Mouse (Mus musculus) megakaryocyte, embryonic 14.5 days (primary cell): ENCODE measurements around the gene Copz1. TPM values are rescaled to one million over a fixed set of nuclear protein-coding genes. Genes with fewer than 3 reads are reported as not detected.

ENCODE experiments used
- H3K27me3 ChIP-seq: replicated peaks from 2 replicates; pipeline ENCODE3; 2012; ENCODE audit warnings: inconsistent platforms
- H3K36me3 ChIP-seq: replicated peaks from 2 replicates; pipeline ENCODE3; 2012; ENCODE audit warnings: low read length, inconsistent platforms, mixed read lengths
- H3K4me1 ChIP-seq: 2 replicates; pipeline ENCODE4 v1.6.1; 2012; ENCODE audit warnings: inconsistent platforms
- H3K4me3 ChIP-seq: replicated peaks from 2 replicates; pipeline ENCODE3; 2012; ENCODE audit warnings: moderate library complexity, mild to moderate bottlenecking, inconsistent platforms
- H3K9me3 ChIP-seq: 2 replicates; pipeline ENCODE4 v1.6.1; 2012; ENCODE audit warnings: inconsistent platforms
- FLI1 ChIP-seq: IDR thresholded peaks from 2 replicates; pipeline ENCODE4 v1.6.1; 2012; ENCODE audit warnings: low read length, inconsistent platforms, mixed read lengths
- GATA1 ChIP-seq: IDR thresholded peaks from 3 replicates; pipeline ENCODE4 v1.6.1; 2012; ENCODE audit warnings: mixed read lengths, low read length, inconsistent platforms, borderline replicate concordance
- polyA plus RNA-seq: library from polyadenylated mRNA; stranded (reverse); fragments of >175 nt; gene quantifications from 2 replicates; pipeline ENCODE4 v1.2.3, GENCODE M21; 2012; ENCODE audit warnings: low replicate concordance; ENCODE audit not compliant: insufficient read depth

The Copz1 gene
- polyA plus RNA-seq, 1 experiment = 56.2 TPM

- peaks cover 89% of the 10 kb centered on the region for H3K36me3 ChIP-seq
- TF ChIP-seq FLI1 (no peak), GATA1 (no peak)
Observed at GRCm38 (mm10) chr15:103322396-103322795, 49.9 kb downstream of the Copz1 start.

DNA sequence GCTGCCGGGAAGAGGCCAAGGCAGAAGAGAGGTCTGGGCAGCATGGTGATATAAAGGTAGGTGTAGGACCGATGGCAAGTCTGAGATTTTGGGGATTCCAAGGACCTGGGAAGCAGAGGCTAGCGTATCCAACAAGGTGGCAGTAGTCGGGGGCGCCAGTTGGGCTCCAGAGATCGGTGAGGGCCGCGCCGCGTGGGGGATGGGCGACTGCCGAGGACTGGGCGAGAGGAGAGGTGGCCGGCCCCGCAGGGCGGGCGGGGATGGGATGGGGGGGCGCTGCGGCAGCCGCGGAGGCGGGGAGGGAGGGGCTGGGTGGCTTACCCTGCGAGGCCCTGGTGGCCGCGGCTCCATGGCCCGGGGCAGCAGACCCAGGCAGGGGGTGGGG is 50.5 kb downstream of the Copz1 start:
- Histone ChIP-seq H3K27me3 (no peaks in the 10 kb centered on the region), H3K4me3 (peak overlapping the region; percentile 94), H3K36me3 (peaks cover 89% of the 10 kb centered on the region), H3K9me3 (no peaks in the 10 kb centered on the region), H3K4me1 (peaks cover 95% of the 10 kb centered on the region)
- TF ChIP-seq GATA1 (no peak), FLI1 (no peak)

More at GRCm38 (mm10) chr15:103322396-103322795, 49.9 kb downstream of the Copz1 start:
- Histone ChIP-seq H3K4me3 (peak overlapping the region; percentile 94), H3K9me3 (no peaks in the 10 kb centered on the region), H3K4me1 (peaks cover 97% of the 10 kb centered on the region), H3K27me3 (no peaks in the 10 kb centered on the region)

- Histone ChIP-seq H3K36me3 (peaks cover 89% of the 10 kb centered on the region), H3K9me3 (no peaks in the 10 kb centered on the region), H3K27me3 (no peaks in the 10 kb centered on the region), H3K4me1 (peaks cover 95% of the 10 kb centered on the region), H3K4me3 (peak overlapping the region; percentile 94)
- no peak for TF ChIP-seq FLI1
Observed at GRCm38 (mm10) chr15:103323455-103324247, 51.1 kb downstream of the Copz1 start.

DNA sequence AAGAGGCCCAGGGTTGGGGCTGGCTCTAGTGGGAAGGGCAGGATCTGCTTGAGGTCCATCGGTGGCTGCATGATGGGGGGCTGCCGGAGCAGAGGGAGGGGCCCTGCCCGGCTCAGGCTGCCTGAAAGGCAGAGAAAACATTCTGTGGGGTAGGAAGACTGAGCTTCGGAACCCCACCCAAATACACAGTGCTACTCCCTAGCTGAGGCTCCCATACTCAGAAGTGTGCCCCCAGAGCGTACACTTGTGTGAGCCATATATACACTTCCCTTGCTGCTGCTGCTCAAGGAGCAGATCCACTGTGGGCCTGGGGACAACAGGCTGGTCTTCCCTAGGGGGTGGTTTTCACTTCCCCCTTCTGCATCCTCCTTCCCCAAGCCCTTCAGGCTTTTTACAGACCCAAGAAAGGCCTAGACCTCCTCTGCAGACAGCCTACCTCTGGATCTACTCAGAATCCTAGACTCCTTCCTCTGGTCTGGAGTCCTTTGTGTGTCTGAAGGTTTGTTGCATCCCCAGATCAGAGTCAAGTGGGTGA is 60.6 kb downstream of the Copz1 start:
- H3K9me3 ChIP-seq = no peaks in the 10 kb centered on the region
- H3K4me1 ChIP-seq = peaks cover 90% of the 10 kb centered on the region
- H3K36me3 ChIP-seq = peaks cover 94% of the 10 kb centered on the region
- no peaks in the 10 kb centered on the region for H3K27me3 ChIP-seq
- TF ChIP-seq GATA1 (no peak), FLI1 (no peak)
- H3K4me3 ChIP-seq = peak overlapping the region; percentile 64

GRCm38 (mm10) chr15:103333738-103334137 is 61.2 kb downstream of the Copz1 start:
- Histone ChIP-seq H3K4me1 (peaks cover 90% of the 10 kb centered on the region), H3K36me3 (peaks cover 94% of the 10 kb centered on the region), H3K4me3 (peak overlapping the region; percentile 33), H3K9me3 (no peaks in the 10 kb centered on the region), H3K27me3 (no peaks in the 10 kb centered on the region)
- TF ChIP-seq FLI1 (no peak), GATA1 (no peak)

GRCm38 (mm10) chr15:103334194-103334593 is 61.7 kb downstream of the Copz1 start:
- Histone ChIP-seq H3K9me3 (no peaks in the 10 kb centered on the region), H3K4me3 (peak overlapping the region; percentile 33), H3K27me3 (no peaks in the 10 kb centered on the region), H3K36me3 (peaks cover 93% of the 10 kb centered on the region), H3K4me1 (peaks cover 91% of the 10 kb centered on the region)
- TF ChIP-seq FLI1 = no peak
- no peak for TF ChIP-seq GATA1

DNA sequence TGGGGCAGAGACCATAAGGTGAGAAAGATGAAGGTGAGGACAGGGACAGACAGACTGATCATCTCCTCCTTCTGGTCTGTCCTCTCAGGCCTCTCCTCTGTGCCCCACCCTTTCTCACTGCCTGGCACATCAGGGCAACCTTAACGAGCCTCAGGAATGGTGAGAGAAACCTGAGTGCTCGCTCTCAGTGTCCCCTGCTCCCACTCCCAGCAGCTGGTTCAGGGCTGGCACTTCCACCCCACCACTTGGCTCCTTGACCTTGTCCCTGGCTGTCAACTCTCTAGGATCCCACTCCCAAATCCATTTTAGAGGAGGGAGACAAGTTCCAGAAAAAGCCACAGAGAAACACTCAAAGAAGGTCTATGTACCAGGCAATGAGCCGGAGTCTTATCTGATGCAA is 62.5 kb downstream of the Copz1 start:
- Histone ChIP-seq H3K27me3 (no peaks in the 10 kb centered on the region), H3K4me3 (peak overlapping the region; percentile 74), H3K9me3 (no peaks in the 10 kb centered on the region), H3K4me1 (peaks cover 86% of the 10 kb centered on the region), H3K36me3 (peaks cover 84% of the 10 kb centered on the region)
- TF ChIP-seq FLI1 (no peak), GATA1 (no peak)

- Histone ChIP-seq H3K4me3 (peak overlapping the region; percentile 67), H3K4me1 (peaks cover 85% of the 10 kb centered on the region), H3K27me3 (no peaks in the 10 kb centered on the region), H3K36me3 (peaks cover 78% of the 10 kb centered on the region), H3K9me3 (no peaks in the 10 kb centered on the region)
- TF ChIP-seq GATA1 (no peak), FLI1 (no peak)
Observed at GRCm38 (mm10) chr15:103335488-103336235, 63.1 kb downstream of the Copz1 start.

DNA sequence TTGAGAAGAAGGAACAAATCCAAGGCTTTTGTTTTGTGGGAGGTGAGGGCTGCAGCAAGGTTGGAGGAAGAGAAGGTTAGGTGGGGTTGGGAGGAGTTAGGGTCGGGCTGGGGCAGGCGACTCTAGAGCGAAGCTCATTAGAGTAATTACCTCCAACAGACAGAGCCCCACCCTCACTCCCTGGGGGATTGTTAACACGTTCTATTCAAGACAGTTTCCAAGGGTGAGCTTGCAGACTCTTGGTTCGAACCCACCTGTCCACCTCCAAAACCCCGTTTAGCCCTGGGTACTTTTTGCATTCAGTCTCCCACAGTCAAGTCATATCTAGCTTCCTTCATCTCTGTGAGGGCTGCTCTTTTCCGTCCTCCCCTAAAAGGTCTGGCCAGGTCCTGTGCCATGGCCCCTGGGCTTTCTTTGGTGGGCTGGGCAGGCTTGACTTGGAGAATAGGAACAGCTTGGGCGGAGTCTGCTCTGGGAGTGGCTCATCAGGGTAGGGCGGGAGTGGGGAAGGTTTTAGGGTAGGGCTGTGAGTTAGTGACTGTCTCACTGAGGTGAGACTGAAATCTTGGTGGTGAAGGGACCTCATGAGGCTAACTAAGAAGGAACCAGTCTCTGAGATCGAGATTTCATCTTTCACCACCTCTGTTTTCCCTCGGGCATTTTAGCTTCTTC is 64.6 kb downstream of the Copz1 start:
- no peak for TF ChIP-seq FLI1
- no peak for TF ChIP-seq GATA1
- no peaks in the 10 kb centered on the region for H3K27me3 ChIP-seq
- H3K4me1 ChIP-seq = peaks cover 92% of the 10 kb centered on the region

GRCm38 (mm10) chr15:103338829-103339165 is 66.3 kb downstream of the Copz1 start:
- peaks cover 66% of the 10 kb centered on the region for H3K36me3 ChIP-seq
- TF ChIP-seq FLI1 (no peak), GATA1 (no peak)
- H3K9me3 ChIP-seq = no peaks in the 10 kb centered on the region
- peaks cover 92% of the 10 kb centered on the region for H3K4me1 ChIP-seq
- no peaks in the 10 kb centered on the region for H3K27me3 ChIP-seq
- H3K4me3 ChIP-seq = peak overlapping the region; percentile 96

More for the DNA sequence above, 64.6 kb downstream of the Copz1 start:
- H3K36me3 ChIP-seq = peaks cover 71% of the 10 kb centered on the region
- no peaks in the 10 kb centered on the region for H3K9me3 ChIP-seq
- peak overlapping the region; percentile 96 for H3K4me3 ChIP-seq
